Mouse (Mus musculus) urinary bladder, postnatal 36 days (tissue): ENCODE results near the gene Tm9sf3.
"Not testable (repeated sequence)": the region's sequence is repeated elsewhere in the genome, so short reads cannot be mapped to it uniquely, and the experiment has no call there.

ENCODE experiments used
- DNase-seq, 2 experiments: peaks; one replicate each; pipeline ENCODE4 v3.0.0; 2022; ENCODE audit warnings: low spot score in 2 of 2, mixed read lengths in 1 of 2

Gene Tm9sf3

GRCm38 (mm10) chr19:41263630-41264295, at the start of gene Tm9sf3:
Gene Tm9sf3 (minus strand): TSS chr19:41263997.
- peak; percentile 70 to 87 for DNase-seq

DNA sequence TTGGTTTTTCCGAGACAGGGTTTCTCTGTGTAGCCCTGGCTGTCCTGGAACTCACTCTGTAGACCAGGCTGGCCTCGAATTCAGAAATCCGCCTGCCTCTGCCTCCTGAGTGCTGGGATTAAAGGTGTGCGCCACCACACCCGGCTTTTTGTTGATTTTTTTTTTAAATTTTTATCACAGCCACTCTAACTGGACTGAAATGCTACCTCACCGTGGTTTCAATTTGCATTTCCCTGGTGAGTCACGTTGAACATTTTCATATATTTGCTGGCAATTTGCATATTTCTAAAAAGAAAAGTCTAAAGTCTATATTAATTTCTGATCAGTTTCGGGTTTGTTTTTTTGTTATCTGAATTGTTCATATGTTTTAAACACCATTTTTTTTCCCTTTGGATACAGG, 48.8 kb upstream of the Tm9sf3 start:
- DNase-seq: not testable (repeated sequence)

GRCm38 (mm10) chr19:41312027-41312426, 48.2 kb upstream of the Tm9sf3 start:
- no peak for DNase-seq

GRCm38 (mm10) chr19:41310971-41311703, 47.3 kb upstream of the Tm9sf3 start:
- no peak for DNase-seq

GRCm38 (mm10) chr19:41303933-41304332, 40.1 kb upstream of the Tm9sf3 start:
- DNase-seq: no peak

DNA sequence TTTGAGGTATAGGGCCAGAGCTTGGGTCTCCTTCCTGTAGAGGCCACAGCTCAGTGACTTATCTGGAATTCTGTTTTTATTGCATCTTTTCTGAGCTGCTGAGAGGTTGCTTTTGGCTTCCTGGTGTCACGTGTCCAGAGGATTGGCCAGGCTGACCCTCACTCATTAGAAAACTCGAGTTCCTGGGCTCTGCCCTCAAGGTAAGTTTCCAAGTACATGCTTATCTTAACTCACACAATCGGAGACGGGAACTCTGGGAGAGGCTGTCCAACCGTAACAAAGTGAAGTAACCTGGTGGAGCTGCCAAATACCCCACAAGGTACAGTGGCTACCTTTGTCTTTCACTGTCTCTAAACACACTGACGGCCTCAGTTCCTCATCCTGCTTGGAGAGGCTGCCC, 39.6 kb upstream of the Tm9sf3 start:
- DNase-seq: no peak

DNA sequence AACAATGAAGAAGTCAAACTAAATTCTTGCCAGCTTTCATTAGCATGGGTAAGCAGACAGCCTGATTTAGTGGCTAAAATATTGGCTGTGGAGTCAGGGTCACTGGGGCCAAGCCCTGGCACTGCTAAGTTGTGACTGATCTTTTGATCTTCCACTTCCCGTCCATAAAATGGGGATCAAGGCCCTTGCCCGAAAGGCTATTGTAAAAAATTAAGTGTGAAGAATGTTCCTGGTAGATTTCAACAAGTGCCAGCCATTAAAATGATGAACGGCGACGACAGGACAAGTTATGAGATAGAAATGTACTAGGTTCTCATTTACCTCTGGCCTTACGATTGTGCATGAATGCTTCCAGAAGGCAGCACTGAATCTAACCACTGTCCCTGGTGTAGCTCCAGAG, 38.1 kb upstream of the Tm9sf3 start:
- no peak for DNase-seq

- no peak for DNase-seq
Observed at GRCm38 (mm10) chr19:41299446-41299845, 35.6 kb upstream of the Tm9sf3 start.

DNA sequence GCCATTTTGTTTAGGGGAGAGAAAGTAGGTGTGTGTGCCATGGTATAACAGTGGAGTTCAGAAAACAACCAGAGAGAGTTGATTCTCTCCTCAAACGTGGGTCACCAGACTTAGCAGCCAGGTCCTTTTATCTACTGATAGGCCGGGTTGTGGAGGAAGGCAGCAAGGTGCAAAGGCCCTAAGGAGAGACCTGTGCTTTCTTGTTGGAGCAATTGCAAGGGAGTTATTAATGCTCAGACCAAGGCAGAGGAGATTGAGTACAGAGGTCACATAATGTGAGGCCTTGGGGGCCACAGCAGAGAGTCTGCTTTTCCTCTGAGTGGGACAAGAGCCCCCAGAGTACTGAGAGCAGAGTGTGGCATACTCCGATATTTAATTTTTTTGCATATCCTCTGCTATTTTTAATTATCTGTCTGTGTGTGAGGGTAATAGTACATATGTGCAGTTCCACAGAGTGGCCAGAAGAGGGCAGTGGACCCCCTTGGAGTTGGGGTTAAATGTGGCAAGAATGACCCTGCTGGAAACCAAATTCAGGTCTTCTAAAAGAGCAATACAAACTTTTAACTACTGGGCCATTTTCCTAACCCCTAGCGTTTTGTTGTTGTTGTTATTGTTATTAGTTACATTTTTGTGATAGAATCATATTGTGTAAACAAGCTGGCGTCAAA, 27.3 kb upstream of the Tm9sf3 start:
- no peak for DNase-seq

DNA sequence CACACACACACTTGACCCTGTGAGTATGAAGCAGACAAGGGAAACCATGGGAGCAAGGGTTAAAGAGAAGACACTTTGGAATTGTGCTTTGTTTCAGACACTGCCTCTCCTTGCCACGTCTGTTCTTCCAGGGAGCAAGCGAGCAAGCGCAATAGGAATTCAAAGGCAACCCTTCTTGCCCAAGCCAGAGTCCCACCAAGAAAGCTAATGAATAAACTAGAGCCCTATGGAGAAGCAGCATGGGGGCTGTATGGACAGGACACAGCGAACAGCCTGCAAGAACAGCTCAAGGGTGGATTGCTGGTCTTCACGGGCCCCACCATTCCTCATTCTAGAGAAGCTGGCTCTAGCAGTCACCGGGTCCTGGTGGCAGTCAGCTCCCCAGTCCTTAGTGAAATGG, 24.8 kb upstream of the Tm9sf3 start:
- no peak for DNase-seq

- no peak for DNase-seq
Observed at GRCm38 (mm10) chr19:41287224-41287623, 23.4 kb upstream of the Tm9sf3 start.

DNA sequence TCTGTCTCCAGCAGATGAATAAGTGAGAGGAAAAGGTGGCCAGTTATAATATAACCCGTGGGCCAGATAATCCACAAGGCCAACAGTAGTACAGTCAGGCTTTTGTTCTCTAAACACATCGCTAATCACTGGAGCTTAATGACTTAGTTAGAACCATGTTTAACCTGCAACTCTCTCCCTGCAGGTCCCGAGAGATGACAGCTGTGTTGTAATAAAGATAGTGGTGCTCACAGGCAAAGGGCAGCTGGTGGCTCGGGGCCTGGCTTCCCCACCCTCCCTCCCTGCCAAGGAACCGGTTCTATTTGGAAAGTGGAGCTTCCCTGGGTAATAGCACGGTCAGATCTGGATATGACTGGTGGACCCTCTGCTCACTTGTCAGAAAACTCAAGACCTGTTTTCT, 20.7 kb upstream of the Tm9sf3 start:
- no peak for DNase-seq

GRCm38 (mm10) chr19:41282718-41283117, 18.9 kb upstream of the Tm9sf3 start:
- no peak for DNase-seq

- no peak for DNase-seq
Observed at GRCm38 (mm10) chr19:41282216-41282615, 18.4 kb upstream of the Tm9sf3 start.

GRCm38 (mm10) chr19:41279724-41280244, 16.0 kb upstream of the Tm9sf3 start:
- DNase-seq: no peak

DNA sequence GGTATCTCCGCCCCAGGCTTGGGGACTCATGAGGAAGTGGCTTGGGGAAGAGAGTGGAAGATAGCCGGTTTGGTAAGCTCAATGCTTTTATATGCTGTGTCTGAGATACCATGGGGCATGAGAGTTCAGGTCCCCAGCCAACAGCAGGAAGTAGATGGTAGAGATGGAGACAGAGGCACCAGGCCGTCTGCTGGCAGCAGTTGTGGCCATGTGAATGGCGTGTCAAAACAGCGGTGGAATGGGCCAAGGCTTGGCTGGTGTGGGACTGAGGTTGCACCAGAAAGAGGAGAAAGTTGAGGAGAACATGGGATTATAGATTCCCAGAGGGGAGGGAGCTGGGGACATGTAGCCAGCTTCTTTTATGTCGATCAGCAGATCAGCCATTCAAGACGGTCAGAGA, 14.8 kb upstream of the Tm9sf3 start:
- peak in 1 of 2 experiments; percentile 56 for DNase-seq

GRCm38 (mm10) chr19:41275588-41275987, 11.8 kb upstream of the Tm9sf3 start:
- DNase-seq: no peak

GRCm38 (mm10) chr19:41270906-41271305, 7.1 kb upstream of the Tm9sf3 start:
- DNase-seq: no peak

GRCm38 (mm10) chr19:41270151-41270727, 6.4 kb upstream of the Tm9sf3 start:
- DNase-seq: no peak

DNA sequence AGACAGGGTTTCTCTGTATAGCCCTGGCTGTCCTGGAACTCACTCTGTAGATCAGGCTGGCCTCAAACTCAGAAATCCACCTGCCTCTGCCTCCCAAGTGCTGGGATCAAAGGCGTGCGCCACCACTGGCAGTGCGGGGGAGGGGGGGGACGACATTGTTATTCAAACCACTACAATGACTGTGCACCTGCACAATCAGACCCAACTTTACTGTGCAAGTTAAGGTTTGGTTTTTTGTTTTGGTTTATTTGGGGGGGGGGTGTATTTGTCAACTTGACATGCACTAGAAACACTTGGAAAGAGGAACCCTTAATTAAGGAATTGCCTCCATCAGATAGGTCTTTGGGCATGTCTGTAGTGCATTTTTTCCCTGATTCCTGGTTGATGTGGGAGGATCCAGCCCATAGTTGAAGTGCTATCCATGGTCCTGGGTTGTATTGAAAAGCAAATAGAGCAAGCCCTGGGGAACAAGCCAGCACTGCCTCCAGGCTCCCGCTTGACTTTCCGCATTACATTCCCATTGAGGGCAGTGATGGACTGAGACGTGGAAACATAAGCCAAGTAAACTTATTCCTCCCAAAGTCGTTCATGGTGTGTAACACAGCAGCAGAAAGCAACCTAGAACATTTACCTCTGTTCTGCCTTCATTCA, 2.6 kb upstream of the Tm9sf3 start:
- DNase-seq: no peak

DNA sequence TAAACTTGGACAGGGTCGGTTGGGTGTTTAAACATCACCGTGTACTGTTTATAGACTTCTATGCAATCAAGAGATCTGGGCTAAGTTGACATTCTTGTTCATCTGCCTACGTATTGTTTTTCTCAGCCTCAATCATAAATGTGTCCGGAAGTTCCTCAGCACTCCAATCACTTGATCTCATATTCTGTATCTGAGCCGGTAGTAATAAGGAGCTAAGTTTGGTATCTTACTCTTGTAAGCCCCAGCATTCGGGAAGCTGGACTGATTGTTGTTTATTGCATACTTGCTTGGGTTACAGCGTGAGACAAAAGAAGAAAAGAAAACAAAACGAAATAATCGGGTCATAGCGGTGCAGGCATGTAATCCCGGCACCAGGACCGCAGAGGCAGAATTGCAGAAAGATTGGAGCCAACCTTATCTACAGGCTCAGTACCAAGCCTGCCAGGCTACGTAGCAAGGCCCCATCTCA, 568 bp upstream of the Tm9sf3 start:
- no peak for DNase-seq
